Mouse (Mus musculus): ENCODE results near the gene Cfap97. TPM values are rescaled to one million over a fixed set of nuclear protein-coding genes. Genes with fewer than 3 reads are reported as not detected.

Gene Cfap97
- total and polyA plus RNA-seq, 3 experiments = 11.8 to 20.9 (median 14.4) TPM

- no peak overlapping the region for H3K9ac ChIP-seq (ENCODE audit: insufficient read depth, low read depth)
- H3K27me3 ChIP-seq (replicated peaks) = no peaks in the 10 kb centered on the region
- in situ Hi-C loops (cut with MboI; ENCODE audit: low pct_ligation_motif_present, low pct_unique_long_range_greater_than_20kb, low sequenced_read_pairs) (no loop called here), dilution Hi-C loops (cut with MboI; ENCODE audit: extremely low pct_ligation_motif_present, extremely low pct_unique_long_range_greater_than_20kb, low sequenced_read_pairs) (no loop called here)
- no peak for DNase-seq (ENCODE audit: extremely low read depth)
- peaks cover 11 to 20% of the 10 kb centered on the region in 2 experiments for H3K4me1 ChIP-seq (ENCODE audit: control insufficient read depth in 1 of 2, insufficient read depth in 2 of 2)
- no peak overlapping the region for H3K27ac ChIP-seq (ENCODE audit: insufficient read depth, low read depth)
- no peak overlapping the region for H3K4me3 ChIP-seq (replicated peaks in 1 of 3; ENCODE audit: low read depth in 2 of 3, low read length in 2 of 3, poor library complexity in 1 of 3)
- H3K4me2 ChIP-seq (ENCODE audit: insufficient read depth, low read depth, poor library complexity, severe bottlenecking) = no peak overlapping the region
- H3K36me3 ChIP-seq (replicated peaks in 1 of 2; ENCODE audit: control insufficient read depth in 1 of 2, insufficient read depth in 1 of 2, low read length in 1 of 2) = peaks cover 16 to 60% of the 10 kb centered on the region in 2 experiments
- TF ChIP-seq UBTF (IDR thresholded peaks at IDR 0.05; ENCODE audit: low read depth, low read length) (no peak), MAFK (IDR thresholded peaks at IDR 0.05; ENCODE audit: insufficient replicate concordance, low read length) (no peak), ZMIZ1 (IDR thresholded peaks at IDR 0.05; ENCODE audit: low read depth, low read length) (no peak), ELF1 (IDR thresholded peaks at IDR 0.05; ENCODE audit: low read depth, low read length) (no peak), USF1 (IDR thresholded peaks at IDR 0.05; ENCODE audit: low read depth, low read length) (no peak), BHLHE40 (IDR thresholded peaks at IDR 0.05; ENCODE audit: low read depth, low read length) (no peak), ZC3H11A (IDR thresholded peaks at IDR 0.05; ENCODE audit: low read depth, low read length) (no peak), EP300 (IDR thresholded peaks at IDR 0.05; ENCODE audit: low read length) (no peak), KAT2A (IDR thresholded peaks at IDR 0.05; ENCODE audit: insufficient replicate concordance, low read length) (no peak), CHD1 (IDR thresholded peaks at IDR 0.05; ENCODE audit: low read depth, low read length) (no peak), HCFC1 (IDR thresholded peaks at IDR 0.05; ENCODE audit: low read depth, low read length) (no peak)
- H3K79me2 ChIP-seq (replicated peaks; ENCODE audit: control insufficient read depth, extremely low read depth, insufficient read depth, poor library complexity, severe bottlenecking) = no peaks in the 10 kb centered on the region
- H3K9me3 ChIP-seq (replicated peaks; ENCODE audit: low read length) = no peaks in the 10 kb centered on the region
Measured at GRCm38 (mm10) chr8:46193100-46193499, 41.5 kb downstream of the Cfap97 start.

- H3K27ac ChIP-seq (ENCODE audit: insufficient read depth, low read depth) = no peak overlapping the region; the same call in 1 of the 2 replicates
- H3K4me2 ChIP-seq (ENCODE audit: insufficient read depth, low read depth, poor library complexity, severe bottlenecking) = peak overlapping the region; percentile 41; the same call in 1 of the 2 replicates
- dilution Hi-C loops (cut with MboI; ENCODE audit: extremely low pct_ligation_motif_present, extremely low pct_unique_long_range_greater_than_20kb, low sequenced_read_pairs) (no loop called here), in situ Hi-C loops (cut with MboI; ENCODE audit: low pct_ligation_motif_present, low pct_unique_long_range_greater_than_20kb, low sequenced_read_pairs) (no loop called here)
- no peaks in the 10 kb centered on the region for H3K79me2 ChIP-seq (replicated peaks; ENCODE audit: control insufficient read depth, extremely low read depth, insufficient read depth, poor library complexity, severe bottlenecking)
- TF ChIP-seq HCFC1 (IDR thresholded peaks at IDR 0.05; ENCODE audit: low read depth, low read length) = no peak
- no peak for TF ChIP-seq USF1 (IDR thresholded peaks at IDR 0.05; ENCODE audit: low read depth, low read length)
- TF ChIP-seq IRF4 (IDR thresholded peaks at IDR 0.05; ENCODE audit: low read depth, low read length) = peak; percentile 76
- TF ChIP-seq BHLHE40 (IDR thresholded peaks at IDR 0.05; ENCODE audit: low read depth, low read length) = peak; percentile 28; the same call in 1 of the 2 replicates
- TF ChIP-seq ETS1 (conservative IDR thresholded peaks at IDR 0.05; ENCODE audit: low read depth, low read length) = peak; percentile 35; the same call in 1 of the 2 replicates
- peak; percentile 51; the same call in 1 of the 2 replicates for TF ChIP-seq JUND (conservative IDR thresholded peaks at IDR 0.05; ENCODE audit: low read depth, low read length)
- no peak for TF ChIP-seq GABPA (IDR thresholded peaks at IDR 0.05; ENCODE audit: insufficient replicate concordance, low read depth, low read length)
- no peak for TF ChIP-seq SMC3 (IDR thresholded peaks at IDR 0.05; ENCODE audit: low read depth, low read length)
- TF ChIP-seq ELF1 (IDR thresholded peaks at IDR 0.05; ENCODE audit: low read depth, low read length) = peak; percentile 67; the same call in 1 of the 2 replicates
- TF ChIP-seq PAX5 (IDR thresholded peaks at IDR 0.05; ENCODE audit: low read length) = no peak
- peak; percentile 46; the same call in 1 of the 2 replicates for TF ChIP-seq MAFK (IDR thresholded peaks at IDR 0.05; ENCODE audit: insufficient replicate concordance, low read length)
- TF ChIP-seq MEF2A (IDR thresholded peaks at IDR 0.05; ENCODE audit: borderline replicate concordance, low read depth, low read length) = no peak
- TF ChIP-seq MAZ (IDR thresholded peaks at IDR 0.05; ENCODE audit: low read depth, low read length) = no peak
- no peak for TF ChIP-seq NRF1 (IDR thresholded peaks at IDR 0.05; ENCODE audit: low read depth, low read length)
- TF ChIP-seq EP300 (IDR thresholded peaks at IDR 0.05; ENCODE audit: low read length) = peak; percentile 44; the same call in 1 of the 2 replicates
- TF ChIP-seq TBP (conservative IDR thresholded peaks at IDR 0.05; ENCODE audit: low read depth, low read length) = peak; percentile 51; the same call in 1 of the 2 replicates
- TF ChIP-seq JUN (IDR thresholded peaks at IDR 0.05; ENCODE audit: insufficient read depth, low read depth, low read length) = peak; percentile 44; the same call in 1 of the 2 replicates
- TF ChIP-seq POLR2A (IDR thresholded peaks at IDR 0.05; ENCODE audit: low read depth, low read length) = peak; percentile 18; the same call in 1 of the 2 replicates
- DNase-seq (ENCODE audit: extremely low read depth) = peak; percentile 79
- H3K9me3 ChIP-seq (replicated peaks; ENCODE audit: low read length) = no peaks in the 10 kb centered on the region
- no peaks in the 10 kb centered on the region for H3K27me3 ChIP-seq (replicated peaks)
- peaks cover 11 to 20% of the 10 kb centered on the region in 2 experiments for H3K4me1 ChIP-seq (ENCODE audit: control insufficient read depth in 1 of 2, insufficient read depth in 2 of 2)
- H3K9ac ChIP-seq (ENCODE audit: insufficient read depth, low read depth) = no peak overlapping the region
- peaks cover 16 to 55% of the 10 kb centered on the region in 2 experiments for H3K36me3 ChIP-seq (replicated peaks in 1 of 2; ENCODE audit: control insufficient read depth in 1 of 2, insufficient read depth in 1 of 2, low read length in 1 of 2)
- no peak overlapping the region for H3K4me3 ChIP-seq (replicated peaks in 1 of 3; ENCODE audit: low read depth in 2 of 3, low read length in 2 of 3, poor library complexity in 1 of 3)
Measured at GRCm38 (mm10) chr8:46196877-46197276, 45.3 kb downstream of the Cfap97 start.
